Mouse (Mus musculus) limb, embryonic 11.5 days (tissue): Measurements from ENCODE around the gene Arpc4. TPM values are rescaled to one million over a fixed set of nuclear protein-coding genes. Genes with fewer than 3 reads are reported as not detected.

Experiments
- ATAC-seq: fragments of 200-750 bp; cut with Nextera tagmentation; 2 replicates; pipeline ENCODE4 v1.8.0; 2017; ENCODE audit warnings: low read depth; ENCODE audit not compliant: insufficient number of reproducible peaks, low FRiP score, low TSS enrichment
- DNase-seq: peaks from one replicate; pipeline ENCODE4 v3.0.0-alpha.2; 2015; ENCODE audit warnings: low spot score
- H3K27ac ChIP-seq: fragments of 300-500 bp; sonication (generic); replicated peaks from 2 replicates; pipeline ENCODE4 v1.5.1; 2014; ENCODE audit warnings: low read depth, mild to moderate bottlenecking, low read length
- H3K27me3 ChIP-seq: fragments of 300-500 bp; sonication (generic); 2 replicates; pipeline ENCODE4 v1.6.1; 2014; ENCODE audit warnings: mild to moderate bottlenecking, low read length, mixed read lengths; ENCODE audit not compliant: control insufficient read depth, insufficient read depth
- H3K36me3 ChIP-seq: fragments of 300-500 bp; sonication (generic); 2 replicates; pipeline ENCODE4 v1.6.1; 2014; ENCODE audit warnings: mild to moderate bottlenecking, low read length, moderate library complexity, mixed read lengths; ENCODE audit not compliant: control insufficient read depth, insufficient read depth
- H3K4me1 ChIP-seq: fragments of 300-500 bp; sonication (generic); 2 replicates; pipeline ENCODE4 v1.6.1; 2014; ENCODE audit warnings: low read length, mixed read lengths; ENCODE audit not compliant: control insufficient read depth, insufficient read depth
- H3K4me2 ChIP-seq: fragments of 300-500 bp; sonication (generic); 2 replicates; pipeline ENCODE4 v1.6.1; 2014; ENCODE audit warnings: low read depth, mild to moderate bottlenecking, moderate library complexity; ENCODE audit not compliant: severe bottlenecking
- H3K4me3 ChIP-seq: fragments of 300-500 bp; sonication (generic); 2 replicates; pipeline ENCODE4 v1.5.1; 2014; ENCODE audit warnings: low read depth, low read length
- H3K9ac ChIP-seq: fragments of 300-500 bp; sonication (generic); 2 replicates; pipeline ENCODE4 v1.6.1; 2014; ENCODE audit warnings: mild to moderate bottlenecking, low read length
- H3K9me3 ChIP-seq: fragments of 300-500 bp; sonication (generic); 2 replicates; pipeline ENCODE4 v1.6.1; 2016; ENCODE audit warnings: low read length; ENCODE audit not compliant: control insufficient read depth
- WGBS: fragments of 180-500 bp; shearing (Covaris S2); extraction: QIAGEN DNeasy Blood & Tissue Kit; methylation state at CpG from one replicate; pipeline ENCODE4 v1.1.7; 2014; 5-methylcytosine and 5-hydroxymethylcytosine counted together
- polyA plus RNA-seq: library from polyadenylated mRNA; unstranded; fragments of >200 nt; fragmentation: Nextera tagmentation; extraction: Ambion mirVana; gene quantifications from 2 replicates; pipeline ENCODE4 v1.2.1, GENCODE M21; 2014

Gene Arpc4
- polyA plus RNA-seq, 1 experiment from 2014 or later: 197 TPM

GRCm38 (mm10) chr6:113341574-113341973 lies 36.3 kb upstream of the Arpc4 start:
- no peak overlapping the region for H3K9ac ChIP-seq
- 82% methylated on average over 6 of the region's 6 CpGs for WGBS
- no peak for ATAC-seq

GRCm38 (mm10) chr6:113342297-113342696 lies 35.6 kb upstream of the Arpc4 start:
- peak overlapping the region; percentile 80; the same call in 1 of the 2 replicates for H3K4me2 ChIP-seq
- ATAC-seq: no peak
- no peaks in the 10 kb centered on the region; the same call in 1 of the 2 replicates for H3K36me3 ChIP-seq
- WGBS: 68% methylated on average over 3 of the region's 7 CpGs
- no peaks in the 10 kb centered on the region for H3K9me3 ChIP-seq
- H3K27me3 ChIP-seq: no peaks in the 10 kb centered on the region
- no peak overlapping the region for H3K4me3 ChIP-seq
- DNase-seq: no peak
- H3K27ac ChIP-seq: no peak overlapping the region
- H3K4me1 ChIP-seq: peaks cover 10% of the 10 kb centered on the region
- H3K9ac ChIP-seq: no peak overlapping the region

More at GRCm38 (mm10) chr6:113341574-113341973, 36.3 kb upstream of the Arpc4 start:
- Histone ChIP-seq H3K4me1 (peaks cover 10% of the 10 kb centered on the region), H3K27me3 (no peaks in the 10 kb centered on the region), H3K9me3 (no peaks in the 10 kb centered on the region), H3K4me2 (no peak overlapping the region), H3K4me3 (no peak overlapping the region), H3K36me3 (no peaks in the 10 kb centered on the region; the same call in 1 of the 2 replicates), H3K27ac (no peak overlapping the region)
- DNase-seq: no peak

- Histone ChIP-seq H3K27ac (no peak within 1 kb of the TSS), H3K9me3 (no peaks in the 10 kb centered on the region), H3K27me3 (no peaks in the 10 kb centered on the region), H3K4me1 (peaks cover 10% of the 10 kb centered on the region), H3K36me3 (no peaks in the 10 kb centered on the region), H3K4me2 (peak within 1 kb of the TSS; percentile 80), H3K9ac (peak within 1 kb of the TSS; percentile 83), H3K4me3 (peak within 1 kb of the TSS; percentile 50)
- WGBS: 16% methylated on average over 32 of the region's 32 CpGs
- ATAC-seq (peak; percentile 79), DNase-seq (peak; percentile 76)
Measured at GRCm38 (mm10) chr6:113343177-113344092, 34.5 kb upstream of the Arpc4 start, which contains the start of gene Camk1. Gene Camk1, minus strand, starts transcription at chr6:113343984.

- Histone ChIP-seq H3K27me3 (no peaks in the 10 kb centered on the region), H3K4me2 (0 out of 2 replicates have a peak overlapping the region, but pooled peaks have one; percentile 80), H3K9me3 (no peaks in the 10 kb centered on the region), H3K36me3 (no peaks in the 10 kb centered on the region), H3K27ac (no peak overlapping the region), H3K4me1 (peaks cover 10% of the 10 kb centered on the region), H3K9ac (no peak overlapping the region; the same call in 1 of the 2 replicates), H3K4me3 (no peak overlapping the region)
- WGBS: 54% methylated on average over 2 of the region's 2 CpGs
- no peak for ATAC-seq
- no peak for DNase-seq
Measured at GRCm38 (mm10) chr6:113344321-113344720, 33.6 kb upstream of the Arpc4 start.

GRCm38 (mm10) chr6:113346897-113347296 lies 31.0 kb upstream of the Arpc4 start:
- peaks cover 10% of the 10 kb centered on the region for H3K4me1 ChIP-seq
- no peak overlapping the region for H3K4me2 ChIP-seq
- 87% methylated on average over 4 of the region's 4 CpGs for WGBS
- DNase-seq: no peak
- no peaks in the 10 kb centered on the region for H3K27me3 ChIP-seq
- no peak overlapping the region for H3K9ac ChIP-seq
- no peak overlapping the region for H3K27ac ChIP-seq
- no peaks in the 10 kb centered on the region for H3K36me3 ChIP-seq
- no peak for ATAC-seq
- H3K9me3 ChIP-seq: no peaks in the 10 kb centered on the region
- no peak overlapping the region for H3K4me3 ChIP-seq

- DNase-seq (no peak), ATAC-seq (no peak)
- H3K4me1 ChIP-seq: no peaks in the 10 kb centered on the region
- H3K27me3 ChIP-seq: no peaks in the 10 kb centered on the region
- no peaks in the 10 kb centered on the region for H3K36me3 ChIP-seq
- H3K4me2 ChIP-seq: no peak overlapping the region
- no peak overlapping the region for H3K4me3 ChIP-seq
- no peaks in the 10 kb centered on the region for H3K9me3 ChIP-seq
- H3K27ac ChIP-seq: no peak overlapping the region
- no peak overlapping the region for H3K9ac ChIP-seq
Measured at GRCm38 (mm10) chr6:113350538-113350937, 27.4 kb upstream of the Arpc4 start.

GRCm38 (mm10) chr6:113351161-113351560 lies 26.8 kb upstream of the Arpc4 start:
- ATAC-seq: no peak
- no peak for DNase-seq
- no peak overlapping the region for H3K4me3 ChIP-seq
- H3K4me1 ChIP-seq: no peaks in the 10 kb centered on the region
- no peak overlapping the region for H3K4me2 ChIP-seq
- H3K9ac ChIP-seq: no peak overlapping the region
- H3K9me3 ChIP-seq: no peaks in the 10 kb centered on the region
- no peaks in the 10 kb centered on the region for H3K36me3 ChIP-seq
- H3K27me3 ChIP-seq: no peaks in the 10 kb centered on the region
- no peak overlapping the region for H3K27ac ChIP-seq
- WGBS: 100% methylated on average over 1 of the region's 1 CpGs

GRCm38 (mm10) chr6:113351653-113352052 lies 26.3 kb upstream of the Arpc4 start:
- H3K9ac ChIP-seq: no peak overlapping the region
- no peaks in the 10 kb centered on the region for H3K36me3 ChIP-seq
- H3K4me2 ChIP-seq: no peak overlapping the region
- no peak overlapping the region for H3K27ac ChIP-seq
- H3K4me1 ChIP-seq: no peaks in the 10 kb centered on the region
- no peaks in the 10 kb centered on the region for H3K27me3 ChIP-seq
- ATAC-seq (no peak), DNase-seq (no peak)
- H3K9me3 ChIP-seq: no peaks in the 10 kb centered on the region
- WGBS: 68% methylated on average over 10 of the region's 10 CpGs
- H3K4me3 ChIP-seq: no peak overlapping the region
